Mouse (Mus musculus) neural tube, embryonic 15.5 days (tissue): ENCODE results near the gene Myrf. TPM values are rescaled to one million over a fixed set of nuclear protein-coding genes. Genes with fewer than 3 reads are reported as not detected.

ENCODE experiments used
- microRNA-seq: library from miRNA; unstranded; fragments of <30 nt; microRNA quantifications from one replicate; pipeline ENCODE4, GENCODE M21; 2017
- polyA plus RNA-seq: library from polyadenylated mRNA; unstranded; fragments of >200 nt; fragmentation: Nextera tagmentation; extraction: Ambion mirVana; gene quantifications from 2 replicates; pipeline ENCODE4 v1.2.1, GENCODE M21; 2015

The Myrf gene
- polyA plus RNA-seq, 1 experiment from 2014 or later, result 0.79 TPM

Small RNA genes lying within 50 kb of the gene (microRNA-seq; reads per million reads assigned to microRNA genes)
- gene Mir6993, result 0.52 reads per million

Other genes with a start within 250 kb of the Myrf start
- gene Best1, start 239.1 kb downstream of the Myrf start, polyA plus RNA-seq, result 2.1 and 2.3 TPM in 2 replicates
- 21.4 and 22.5 TPM in 2 replicates for gene Rab3il1, start 239.1 kb downstream of the Myrf start, polyA plus RNA-seq
- 30.3 and 32.3 TPM in 2 replicates for gene Fads3, start 199.2 kb downstream of the Myrf start, polyA plus RNA-seq
- 163 and 165 TPM in 2 replicates for gene Fads2, start 139.0 kb downstream of the Myrf start, polyA plus RNA-seq
- 146 and 157 TPM in 2 replicates for gene Fads1, start 57.9 kb downstream of the Myrf start, polyA plus RNA-seq
- 353 and 355 TPM in 2 replicates for gene Tmem258, start 36.7 kb downstream of the Myrf start, polyA plus RNA-seq
- gene Fen1, start 36.6 kb downstream of the Myrf start, polyA plus RNA-seq, result 22.8 and 42.1 TPM in 2 replicates
- gene Dagla, start 64.1 kb upstream of the Myrf start, polyA plus RNA-seq, result 11.2 and 12.2 TPM in 2 replicates
- 10.4 and 17.3 TPM in 2 replicates for gene Syt7, start 148.3 kb upstream of the Myrf start, polyA plus RNA-seq
- 1.1 and 1.3 TPM in 2 replicates for gene Lrrc10b, start 216.7 kb upstream of the Myrf start, polyA plus RNA-seq
- 0.79 and 1.2 TPM in 2 replicates for gene Ppp1r32, start 242.2 kb upstream of the Myrf start, polyA plus RNA-seq